Mouse (Mus musculus) neural tube, embryonic 11.5 days (tissue): ENCODE data around the gene Grb7. TPM values are rescaled to one million over a fixed set of nuclear protein-coding genes. Genes with fewer than 3 reads are reported as not detected.
A peak's percentile ranks its signal among the peaks of the same experiment; 100 is the strongest.

Source experiments
- ATAC-seq: fragments of 200-750 bp; cut with Nextera tagmentation; 2 replicates; pipeline ENCODE4 v1.8.0; 2017; ENCODE audit warnings: moderate number of reproducible peaks, mild to moderate bottlenecking, moderate TSS enrichment, moderate library complexity; ENCODE audit not compliant: insufficient read depth, low FRiP score, low TSS enrichment
- DNase-seq: peaks from one replicate; pipeline ENCODE4 v3.0.0-alpha.2; 2015; ENCODE audit warnings: low spot score
- H3K27ac ChIP-seq: fragments of 300-500 bp; sonication (generic); 2 replicates; pipeline ENCODE4 v1.5.1; 2014; ENCODE audit warnings: low read depth, mild to moderate bottlenecking, low read length
- H3K27me3 ChIP-seq: fragments of 300-500 bp; sonication (generic); 2 replicates; pipeline ENCODE4 v1.6.1; 2014; ENCODE audit warnings: mild to moderate bottlenecking, low read length, mixed read lengths; ENCODE audit not compliant: control insufficient read depth, insufficient read depth
- H3K36me3 ChIP-seq: fragments of 300-500 bp; sonication (generic); 2 replicates; pipeline ENCODE4 v1.6.1; 2014; ENCODE audit warnings: mild to moderate bottlenecking, low read length, moderate library complexity, mixed read lengths; ENCODE audit not compliant: control insufficient read depth, insufficient read depth
- H3K4me1 ChIP-seq: fragments of 300-500 bp; sonication (generic); 2 replicates; pipeline ENCODE4 v1.6.1; 2014; ENCODE audit warnings: low read length, mixed read lengths; ENCODE audit not compliant: control insufficient read depth, insufficient read depth
- H3K4me2 ChIP-seq: fragments of 300-500 bp; sonication (generic); 2 replicates; pipeline ENCODE4 v1.6.1; 2014; ENCODE audit warnings: low read depth, mild to moderate bottlenecking, moderate library complexity
- H3K4me3 ChIP-seq: fragments of 300-500 bp; sonication (generic); 2 replicates; pipeline ENCODE4 v1.5.1; 2014; ENCODE audit warnings: low read depth, low read length
- H3K9ac ChIP-seq: fragments of 300-500 bp; sonication (generic); 2 replicates; pipeline ENCODE4 v1.6.1; 2014; ENCODE audit warnings: mild to moderate bottlenecking, low read length
- H3K9me3 ChIP-seq: fragments of 300-500 bp; sonication (generic); 2 replicates; pipeline ENCODE4 v1.6.1; 2016; ENCODE audit warnings: low read length; ENCODE audit not compliant: control insufficient read depth
- WGBS: fragments of 180-500 bp; shearing (Covaris S2); extraction: QIAGEN DNeasy Blood & Tissue Kit; methylation state at CpG from one replicate; pipeline ENCODE4 v1.1.7; 2014; 5-methylcytosine and 5-hydroxymethylcytosine counted together
- polyA plus RNA-seq: library from polyadenylated mRNA; unstranded; fragments of >200 nt; fragmentation: Nextera tagmentation; extraction: Ambion mirVana; gene quantifications from 2 replicates; pipeline ENCODE4 v1.2.1, GENCODE M21; 2014

Grb7 gene
- polyA plus RNA-seq, 1 experiment from 2014 or later, result 1.9 TPM

- WGBS, result under 1% methylated on average over 40 of the region's 40 CpGs
- peak overlapping the region; percentile 93 for H3K4me2 ChIP-seq
- ATAC-seq (no peak; the same call in 1 of the 2 replicates), DNase-seq (peak; percentile 57)
- peak overlapping the region; percentile 83 for H3K9ac ChIP-seq
- no peaks in the 10 kb centered on the region for H3K36me3 ChIP-seq
- H3K27ac ChIP-seq, result peak overlapping the region; percentile 70
- peaks cover 6% of the 10 kb centered on the region; the same call in 1 of the 2 replicates for H3K27me3 ChIP-seq
- H3K4me3 ChIP-seq, result peak overlapping the region; percentile 82
- peaks cover 16% of the 10 kb centered on the region for H3K4me1 ChIP-seq
- no peaks in the 10 kb centered on the region for H3K9me3 ChIP-seq
Measured at GRCm38 (mm10) chr11:98412797-98413301, 33.3 kb upstream of the Grb7 start.

DNA sequence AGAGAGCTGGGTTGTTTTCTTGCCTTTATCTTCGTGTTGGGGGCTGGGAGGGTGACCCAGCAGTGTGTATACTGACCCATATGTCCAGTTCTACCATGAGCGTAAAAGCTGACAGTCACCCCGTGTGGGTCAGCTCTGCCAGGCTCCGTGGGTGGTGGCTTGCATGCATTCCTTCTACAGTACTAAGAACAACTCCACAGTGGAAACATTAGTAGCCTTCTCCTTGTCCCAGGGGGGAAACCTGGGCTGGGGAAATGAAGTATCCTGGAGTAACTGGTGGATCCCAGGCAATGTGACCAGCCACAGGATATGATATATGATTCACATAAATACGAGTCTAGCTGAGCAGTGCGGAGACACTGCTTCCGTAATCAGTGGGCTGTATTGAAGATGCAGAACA, 32.5 kb upstream of the Grb7 start:
- ATAC-seq, result no peak
- Histone ChIP-seq H3K4me1 (peaks cover 16% of the 10 kb centered on the region), H3K9me3 (no peaks in the 10 kb centered on the region), H3K36me3 (no peaks in the 10 kb centered on the region), H3K4me2 (peak overlapping the region; percentile 93), H3K27me3 (peaks cover 6% of the 10 kb centered on the region; the same call in 1 of the 2 replicates), H3K27ac (no peak overlapping the region), H3K9ac (peak overlapping the region; percentile 83; the same call in 1 of the 2 replicates), H3K4me3 (peak overlapping the region; percentile 82)
- DNase-seq, result no peak
- WGBS, result 15% methylated on average over 7 of the region's 7 CpGs

DNA sequence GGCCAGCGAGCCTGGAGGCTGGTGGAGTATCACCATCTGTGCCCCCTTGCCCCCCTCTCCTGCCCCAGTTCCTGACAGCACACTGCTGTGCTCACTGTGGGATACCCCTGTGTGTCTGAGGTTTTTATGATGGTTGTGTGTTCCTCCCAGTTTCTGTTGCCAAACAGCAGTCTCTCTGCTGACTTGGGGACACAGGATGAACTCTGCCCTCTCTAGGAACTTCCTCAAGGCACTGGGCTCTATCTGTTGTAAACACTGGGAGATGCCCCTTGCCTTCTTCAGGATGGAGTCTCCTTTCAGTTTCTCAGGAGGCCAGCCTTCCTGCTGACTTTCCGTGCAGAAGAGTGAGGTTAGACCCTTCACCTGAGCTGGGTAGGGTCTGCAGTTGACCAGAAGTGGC, 32.0 kb upstream of the Grb7 start:
- H3K27ac ChIP-seq, result no peak overlapping the region
- DNase-seq (no peak), ATAC-seq (no peak)
- peaks cover 13% of the 10 kb centered on the region for H3K4me1 ChIP-seq
- peak overlapping the region; percentile 29; the same call in 1 of the 2 replicates for H3K9ac ChIP-seq
- H3K36me3 ChIP-seq, result no peaks in the 10 kb centered on the region
- 25% methylated on average over 2 of the region's 2 CpGs for WGBS
- H3K27me3 ChIP-seq, result peaks cover 6% of the 10 kb centered on the region; the same call in 1 of the 2 replicates
- no peaks in the 10 kb centered on the region for H3K9me3 ChIP-seq
- peak overlapping the region; percentile 93 for H3K4me2 ChIP-seq
- no peak overlapping the region; the same call in 1 of the 2 replicates for H3K4me3 ChIP-seq

GRCm38 (mm10) chr11:98417074-98417473, 29.1 kb upstream of the Grb7 start:
- Histone ChIP-seq H3K36me3 (no peaks in the 10 kb centered on the region), H3K27me3 (no peaks in the 10 kb centered on the region), H3K9me3 (no peaks in the 10 kb centered on the region), H3K4me1 (peaks cover 13% of the 10 kb centered on the region), H3K27ac (no peak overlapping the region), H3K4me3 (no peak overlapping the region), H3K9ac (no peak overlapping the region), H3K4me2 (no peak overlapping the region)
- no peak for DNase-seq
- WGBS, result 84% methylated on average over 1 of the region's 1 CpGs
- no peak for ATAC-seq

- H3K9ac ChIP-seq, result no peak overlapping the region
- 67% methylated on average over 5 of the region's 6 CpGs for WGBS
- DNase-seq (no peak), ATAC-seq (no peak)
- no peak overlapping the region for H3K4me3 ChIP-seq
- no peak overlapping the region for H3K4me2 ChIP-seq
- no peaks in the 10 kb centered on the region for H3K36me3 ChIP-seq
- H3K4me1 ChIP-seq, result peaks cover 13% of the 10 kb centered on the region
- H3K9me3 ChIP-seq, result no peaks in the 10 kb centered on the region
- no peaks in the 10 kb centered on the region for H3K27me3 ChIP-seq
- no peak overlapping the region for H3K27ac ChIP-seq
Measured at GRCm38 (mm10) chr11:98418273-98418672, 27.9 kb upstream of the Grb7 start.

GRCm38 (mm10) chr11:98418939-98419547, 27.2 kb upstream of the Grb7 start:
- Histone ChIP-seq H3K4me2 (no peak overlapping the region), H3K27ac (no peak overlapping the region), H3K9me3 (no peaks in the 10 kb centered on the region), H3K4me1 (peaks cover 5% of the 10 kb centered on the region; the same call in 1 of the 2 replicates), H3K4me3 (no peak overlapping the region), H3K36me3 (no peaks in the 10 kb centered on the region), H3K27me3 (no peaks in the 10 kb centered on the region), H3K9ac (no peak overlapping the region)
- WGBS, result 83% methylated on average over 10 of the region's 10 CpGs
- DNase-seq (no peak), ATAC-seq (no peak)

GRCm38 (mm10) chr11:98426592-98426991, 19.6 kb upstream of the Grb7 start:
- WGBS, result 96% methylated on average over 7 of the region's 7 CpGs
- H3K27ac ChIP-seq, result no peak overlapping the region
- no peaks in the 10 kb centered on the region for H3K4me1 ChIP-seq
- no peaks in the 10 kb centered on the region for H3K27me3 ChIP-seq
- ATAC-seq (no peak), DNase-seq (no peak)
- no peak overlapping the region for H3K9ac ChIP-seq
- no peak overlapping the region for H3K4me2 ChIP-seq
- H3K9me3 ChIP-seq, result no peaks in the 10 kb centered on the region
- H3K4me3 ChIP-seq, result no peak overlapping the region
- H3K36me3 ChIP-seq, result peaks cover 2% of the 10 kb centered on the region; the same call in 1 of the 2 replicates

GRCm38 (mm10) chr11:98428436-98428835, 17.8 kb upstream of the Grb7 start:
- WGBS, result 90% methylated on average over 5 of the region's 5 CpGs
- DNase-seq, result no peak
- no peaks in the 10 kb centered on the region for H3K9me3 ChIP-seq
- H3K4me2 ChIP-seq, result no peak overlapping the region
- no peaks in the 10 kb centered on the region for H3K4me1 ChIP-seq
- ATAC-seq, result no peak
- H3K27me3 ChIP-seq, result no peaks in the 10 kb centered on the region
- no peak overlapping the region for H3K9ac ChIP-seq
- H3K4me3 ChIP-seq, result no peak overlapping the region
- H3K36me3 ChIP-seq, result peaks cover 2% of the 10 kb centered on the region; the same call in 1 of the 2 replicates
- no peak overlapping the region for H3K27ac ChIP-seq
